Mouse (Mus musculus) embryonic fibroblast, embryonic 13.5 days (primary cell): Measurements from ENCODE around the gene Rbmxl2.

Experiments
- CTCF ChIP-seq: IDR thresholded peaks from 2 replicates; pipeline ENCODE4 v1.5.1; 2011; ENCODE audit warnings: mild to moderate bottlenecking, control low read depth, low read length, moderate library complexity, borderline replicate concordance; ENCODE audit not compliant: insufficient read depth
- POLR2A ChIP-seq: IDR thresholded peaks from 2 replicates; pipeline ENCODE4 v1.6.1; 2011; ENCODE audit warnings: low read depth, mild to moderate bottlenecking, control low read depth, low read length, moderate library complexity

DNA sequence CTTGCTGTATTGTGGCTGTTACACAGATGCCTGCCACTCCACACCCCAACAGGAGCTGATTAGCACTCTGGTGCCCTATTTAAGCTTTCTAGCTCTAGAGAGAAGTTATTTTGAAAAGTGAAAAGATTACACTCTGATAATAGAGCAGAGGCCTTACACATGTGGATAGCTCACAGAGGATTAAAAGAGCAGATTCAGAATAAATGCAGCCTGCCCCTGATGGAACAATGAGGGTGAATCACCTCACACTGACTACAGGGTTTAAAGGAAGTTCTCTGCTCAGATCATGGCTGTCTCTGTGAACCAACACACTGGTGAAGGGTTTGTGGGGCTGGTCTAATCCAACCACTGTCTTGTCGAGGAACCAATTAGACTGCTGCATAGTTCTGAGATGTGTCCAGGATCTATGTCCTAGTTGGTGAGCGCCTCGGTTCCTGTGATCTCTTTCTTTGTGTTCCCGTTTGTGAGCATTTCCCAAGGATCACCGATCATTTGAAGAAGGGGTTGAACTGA, 32.2 kb downstream of the Rbmxl2 start:
- TF ChIP-seq CTCF: no peak
- no peak for TF ChIP-seq POLR2A
